Mouse (Mus musculus) layer of hippocampus, postnatal 14 days (tissue): Measurements from ENCODE around the gene Mgme1. TPM values are rescaled to one million over a fixed set of nuclear protein-coding genes. Genes with fewer than 3 reads are reported as not detected.

ENCODE experiments used
- DNase-seq, 2 experiments: peaks; one replicate each; pipeline ENCODE4 v3.0.0; 2021 to 2022; ENCODE audit warnings: low spot score in 2 of 2, mixed read lengths in 1 of 2
- total RNA-seq, 2 experiments: library from RNA; stranded (reverse); gene quantifications; 2 replicates each; pipeline ENCODE4 v1.2.3; 2021

The Mgme1 gene
- total RNA-seq, 2 experiments from 2014 or later = 3.4 to 4.4 TPM

GRCm38 (mm10) chr2:144299749-144300669, 29.5 kb downstream of the Mgme1 start:
- DNase-seq = peak in 1 of 2 experiments; percentile 37

- no peak for DNase-seq
Measured at GRCm38 (mm10) chr2:144301101-144301500, 30.6 kb downstream of the Mgme1 start.

- DNase-seq = no peak
Measured at GRCm38 (mm10) chr2:144305721-144306294, 35.3 kb downstream of the Mgme1 start.

- no peak for DNase-seq
Measured at GRCm38 (mm10) chr2:144308561-144308960, 38.1 kb downstream of the Mgme1 start.

- DNase-seq = no peak
Measured at GRCm38 (mm10) chr2:144310273-144310672, 39.8 kb downstream of the Mgme1 start.

GRCm38 (mm10) chr2:144311372-144311771, 40.9 kb downstream of the Mgme1 start:
- DNase-seq = no peak

GRCm38 (mm10) chr2:144324218-144324617, 53.8 kb downstream of the Mgme1 start:
- DNase-seq = no peak

- DNase-seq = no peak
Measured at GRCm38 (mm10) chr2:144329451-144329850, 59.0 kb downstream of the Mgme1 start.

GRCm38 (mm10) chr2:144329937-144330336, 59.5 kb downstream of the Mgme1 start:
- DNase-seq = no peak

GRCm38 (mm10) chr2:144330352-144330959, 60.0 kb downstream of the Mgme1 start:
- DNase-seq = no peak

Other genes with a start within 250 kb of the Mgme1 start
- gene Banf2, start 237.6 kb upstream of the Mgme1 start, total RNA-seq = not detected
- gene Snx5, start 243 bp downstream of the Mgme1 start, total RNA-seq = 10 to 100 TPM; 65.8 to 66.5 TPM
- gene Ovol2, start 61.5 kb downstream of the Mgme1 start, total RNA-seq = under 1 TPM; 0.35 to 0.91 TPM
- 10 to 100 TPM; 26.6 to 27.6 TPM for gene Kat14, start 98.3 kb downstream of the Mgme1 start, total RNA-seq
- gene Pet117, start 98.3 kb downstream of the Mgme1 start, total RNA-seq = 1 to 10 TPM; 5.1 to 8.4 TPM